23 mouse cellular contexts compared by ENCODE assay signal in genomic region chr8:122620446-122620845, GRCm38 (mm10). TPM values are rescaled to one million over a fixed set of nuclear protein-coding genes. Genes with fewer than 3 reads are reported as not detected.
"Had no signal": no experiment of that assay in that cellular context is flagged by ENCODE, and none has a peak within 500 bp of the region (broad histone marks: within the 10 kb centered on the region; RNA-seq: fewer than 3 reads in every experiment).

No protein-coding gene starts in this region.

- H3K4me3 ChIP-seq: left cerebral cortex, adult 2 months; lung, embryonic 15.5 days; megakaryocyte, embryonic 14.5 days; midbrain, embryonic 15.5 days; neural tube, embryonic 12.5 days had no signal

- H3K4me2 ChIP-seq: lung, embryonic 15.5 days; midbrain, embryonic 11.5 days; midbrain, embryonic 15.5 days; neural tube, embryonic 12.5 days had no signal

- ATAC-seq: midbrain, embryonic 15.5 days had no signal

- H3K9me3 ChIP-seq: lung, embryonic 15.5 days; megakaryocyte, embryonic 14.5 days; midbrain, embryonic 15.5 days; neural tube, embryonic 12.5 days had no signal

- DNase-seq: kidney, adult 11 months; kidney, adult 9 months; lung, postnatal 14 days; right cerebral cortex, postnatal 4 days; spleen, adult 18-20 months; thymus, adult 2 months; thymus, postnatal 36 days had no signal

- H3K9ac ChIP-seq: lung, embryonic 15.5 days; midbrain, embryonic 15.5 days; neural tube, embryonic 12.5 days had no signal

- H3K36me3 ChIP-seq: lung, embryonic 15.5 days; midbrain, embryonic 15.5 days; neural tube, embryonic 12.5 days had no signal

- H3K27ac ChIP-seq: kidney, postnatal 0 days; left cerebral cortex, adult 2 months; lung, embryonic 15.5 days; macrophage; midbrain, embryonic 15.5 days; neural tube, embryonic 12.5 days had no signal

- H3K27me3 ChIP-seq: lung, embryonic 15.5 days; midbrain, embryonic 15.5 days; neural tube, embryonic 12.5 days had no signal

RNA-seq across cellular contexts. Expression of gene Pabpn1l, which starts 2.1 kb away (rescaled TPM):
- total RNA-seq: layer of hippocampus, adult 8-10 months; left cerebral cortex, adult 2 months; left cerebral cortex, postnatal 14 days; liver, adult 2 months; monocyte, adult 5-6 weeks; neutrophil, adult 5-6 weeks had no signal
- polyA plus RNA-seq: limb, embryonic 11.5 days; liver, adult 2 months; liver, embryonic 16.5 days; lung, embryonic 15.5 days; macrophage; midbrain, embryonic 11.5 days; midbrain, embryonic 15.5 days; neural tube, embryonic 12.5 days; stomach, embryonic 14.5 days had no signal
